Mouse (Mus musculus): ENCODE results near the gene Zfp777.
A peak's percentile ranks its signal among the peaks of the same experiment; 100 is the strongest.

Gene Zfp777

GRCm38 (mm10) chr6:48025905-48026660 is 22.6 kb downstream of the Zfp777 start:
- no peak for DNase-seq

- no peak for DNase-seq
These were observed 23.7 kb downstream of the Zfp777 start for GRCm38 (mm10) chr6:48024994-48025345.

- DNase-seq = no peak
These were observed 24.2 kb downstream of the Zfp777 start for GRCm38 (mm10) chr6:48024330-48024993.

- DNase-seq = no peak
These were observed 26.0 kb downstream of the Zfp777 start for GRCm38 (mm10) chr6:48022672-48023071.

- DNase-seq = no peak
These were observed 27.0 kb downstream of the Zfp777 start for GRCm38 (mm10) chr6:48021678-48022077.

- peak; percentile 34 for DNase-seq
These were observed 28.7 kb downstream of the Zfp777 start for GRCm38 (mm10) chr6:48020006-48020405.

GRCm38 (mm10) chr6:48016841-48017240 is 31.9 kb downstream of the Zfp777 start:
- DNase-seq = no peak

GRCm38 (mm10) chr6:48016090-48016521 is 32.6 kb downstream of the Zfp777 start:
- peak; percentile 65 for DNase-seq

- DNase-seq = no peak
These were observed 38.0 kb downstream of the Zfp777 start for GRCm38 (mm10) chr6:48010727-48011126.

GRCm38 (mm10) chr6:47995661-47996060 is 53.0 kb downstream of the Zfp777 start:
- DNase-seq = no peak

GRCm38 (mm10) chr6:47983936-47984335 is 64.8 kb downstream of the Zfp777 start:
- no peak for DNase-seq

GRCm38 (mm10) chr6:47978897-47979368 is 69.8 kb downstream of the Zfp777 start:
- DNase-seq = peak; percentile 54

- DNase-seq = no peak
These were observed 74.1 kb downstream of the Zfp777 start for GRCm38 (mm10) chr6:47974599-47974998.
